Mouse (Mus musculus) adrenal gland, adult 2 months (tissue): Measurements from ENCODE around the gene Mrps7. TPM values are rescaled to one million over a fixed set of nuclear protein-coding genes. Genes with fewer than 3 reads are reported as not detected.
A peak's percentile ranks its signal among the peaks of the same experiment; 100 is the strongest.

ENCODE experiments used
- DNase-seq: peaks from one replicate; pipeline ENCODE4 v3.0.0; 2021
- long read RNA-seq: library from polyadenylated mRNA; stranded (forward); transcript quantifications from one replicate; pipeline ENCODE4 v2.0.0, GENCODE M21; 2021
- polyA plus RNA-seq: library from polyadenylated mRNA; depleted of rRNA; stranded (reverse); fragments of >200 nt; gene quantifications from 2 replicates; pipeline ENCODE4 v1.2.3, GENCODE M21; 2012; rRNA removed
- total RNA-seq, 2 experiments: library from RNA; stranded (reverse); gene quantifications; 2 replicates each; pipeline ENCODE4 v1.2.3; 2021

The Mrps7 gene
- total RNA-seq (100 to 1,000 TPM in 1 of 2 experiments, 10 to 100 TPM in 1; 99.9 to 121 TPM), polyA plus RNA-seq (31.8 and 33.5 TPM in 2 replicates)
- long read RNA-seq, transcript Mrps7-201 (5 exons, 1,962 nt): major isoform, 106 of 111 reads
- long read RNA-seq, partial matches to known transcripts: 0 of 111 reads
- long read RNA-seq, other reads (novel, unspliced or antisense): 5 of 111 reads

DNA sequence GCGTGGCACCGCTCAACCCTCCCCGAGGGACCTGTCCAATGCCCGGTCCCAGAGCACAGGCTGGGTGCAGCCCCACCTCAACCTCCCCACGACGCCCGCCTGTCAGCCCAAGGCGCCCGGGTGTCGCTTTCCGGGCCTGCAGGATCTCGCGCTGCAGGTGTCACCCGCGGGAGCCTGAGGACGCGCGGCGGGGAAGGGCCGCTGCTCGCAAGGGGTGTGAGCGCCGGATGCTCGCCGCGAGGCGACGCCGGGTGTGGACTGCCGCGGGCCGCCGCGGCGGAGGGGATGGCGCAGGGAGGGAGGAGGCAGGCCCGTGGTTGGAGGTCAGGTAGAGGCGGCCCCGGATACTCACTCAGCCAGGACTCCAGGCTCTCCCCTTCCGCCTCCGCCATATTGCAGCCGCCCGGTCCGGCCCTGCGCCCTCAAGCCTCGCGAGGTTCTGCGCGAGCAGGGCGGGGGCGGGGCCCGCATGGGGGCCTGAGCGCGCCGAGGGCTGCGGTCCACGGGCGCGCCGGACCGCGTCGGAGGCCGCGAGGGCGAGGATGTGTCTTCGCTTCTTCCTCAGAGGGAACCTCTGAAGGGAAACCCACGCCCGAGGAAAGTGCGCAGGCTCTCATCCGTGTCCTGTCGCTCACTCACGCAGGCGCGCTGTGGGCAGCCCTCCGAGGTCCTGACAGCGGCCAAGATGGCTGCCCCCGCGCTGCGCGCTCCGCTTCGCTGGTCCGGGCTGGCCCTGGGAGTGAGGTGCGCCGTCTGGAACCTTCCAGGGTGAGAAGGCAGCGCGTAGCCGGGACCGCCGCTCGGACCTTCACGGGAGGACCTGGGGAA is at the start of gene Mrps7, which contains the start of gene Gga3:
Mrps7 (plus strand) TSS at position 450 of the 828 bp plus-strand sequence.
Gga3 (minus strand) TSS at position 576 of the 828 bp plus-strand sequence.
- DNase-seq: peak; percentile 96

DNA sequence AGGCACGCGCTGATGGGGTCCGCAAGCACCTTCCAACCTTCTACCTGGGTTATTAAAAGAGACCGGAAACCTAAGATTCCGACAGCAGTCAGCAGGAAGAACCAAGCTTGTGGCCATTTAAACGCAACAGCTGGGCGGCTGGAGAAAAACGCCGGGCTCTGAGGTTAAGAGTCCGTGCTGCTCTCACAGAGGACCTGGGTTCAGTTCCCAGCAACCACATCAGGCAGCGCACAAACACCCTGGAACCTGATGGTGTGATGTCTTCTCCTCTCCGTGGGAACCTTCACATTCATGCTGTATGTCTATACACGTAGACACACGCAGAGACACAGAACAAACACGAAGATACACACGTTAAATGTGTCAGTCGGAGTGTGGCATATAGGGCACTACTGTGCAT is 48.0 kb upstream of the Mrps7 start:
- DNase-seq: no peak

DNA sequence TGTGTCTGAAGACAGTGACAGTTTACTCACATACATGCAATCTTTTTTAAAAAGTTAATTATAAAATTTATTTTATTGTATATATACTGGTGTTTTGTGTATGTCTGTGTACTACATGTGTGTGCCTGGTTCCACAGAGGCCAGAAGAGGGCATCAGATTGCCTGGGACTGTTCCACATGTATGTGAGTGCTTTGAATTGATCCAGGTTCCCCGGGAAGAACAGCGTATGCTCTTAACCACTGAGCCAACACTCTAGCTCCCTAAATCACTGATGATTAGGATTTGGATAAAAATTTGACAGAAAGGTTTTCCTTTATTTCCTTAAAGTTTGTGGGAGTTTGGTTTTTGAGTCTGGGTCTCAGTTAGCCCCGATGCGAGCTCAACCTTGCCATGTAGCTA is 40.3 kb upstream of the Mrps7 start:
- no peak for DNase-seq

DNA sequence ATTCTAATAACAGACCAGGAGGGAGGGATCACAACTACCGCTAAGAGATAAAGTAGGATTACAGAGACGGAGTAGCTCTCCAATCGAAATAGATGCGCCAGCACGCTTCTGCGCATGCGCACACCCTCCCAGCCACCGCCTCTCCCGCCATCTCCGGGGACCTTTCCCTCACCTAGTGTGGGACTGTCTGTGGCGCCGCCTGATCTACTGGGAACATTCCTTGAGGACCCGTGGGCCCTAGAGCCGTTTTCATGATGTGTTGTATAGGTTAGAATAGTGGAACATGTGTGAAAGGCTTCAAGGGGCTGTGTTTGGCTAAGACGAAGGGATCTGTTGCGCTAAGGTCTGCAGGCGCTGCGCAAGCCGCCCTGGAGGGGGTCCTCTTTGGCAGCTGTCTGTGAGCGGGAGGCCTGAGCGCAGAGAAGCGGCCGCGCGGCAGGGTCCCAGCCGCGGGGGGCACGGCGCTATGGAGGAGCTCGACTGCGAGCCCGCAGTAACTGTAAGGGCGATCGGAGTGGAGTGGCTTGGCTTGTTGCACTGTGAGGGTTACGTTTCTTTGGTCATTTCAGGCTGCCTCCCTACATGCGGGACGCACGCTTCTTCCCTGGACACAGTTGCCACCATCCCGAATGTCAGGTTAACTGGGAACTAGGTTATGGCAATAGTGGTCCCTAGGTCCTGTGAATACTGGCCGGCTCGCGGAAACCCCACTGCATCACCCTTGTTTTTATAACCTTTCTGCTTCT is 39.5 kb upstream of the Mrps7 start, which contains the start of gene Nup85:
Nup85 (plus strand) TSS at position 371 of the 746 bp plus-strand sequence.
- peak; percentile 96 for DNase-seq

DNA sequence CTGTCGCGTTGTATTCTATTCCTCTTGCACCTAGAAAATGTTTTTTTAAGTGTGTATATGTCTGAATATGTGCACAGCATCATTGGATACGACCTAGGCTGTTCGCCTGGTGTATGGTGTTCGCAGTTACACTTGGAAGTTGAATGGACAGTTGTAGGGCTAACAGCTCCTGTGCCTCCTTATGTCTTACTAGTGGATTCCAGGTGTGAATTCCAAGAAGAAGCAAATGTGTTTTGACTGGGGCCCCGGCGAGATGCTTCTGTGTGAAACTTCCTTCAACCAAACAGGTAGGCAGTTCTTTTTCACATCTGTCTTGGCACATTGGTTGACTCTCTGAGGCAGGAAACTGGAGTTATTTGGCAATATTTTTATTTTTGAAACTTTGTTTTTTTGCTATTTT is 38.8 kb upstream of the Mrps7 start:
- no peak for DNase-seq

DNA sequence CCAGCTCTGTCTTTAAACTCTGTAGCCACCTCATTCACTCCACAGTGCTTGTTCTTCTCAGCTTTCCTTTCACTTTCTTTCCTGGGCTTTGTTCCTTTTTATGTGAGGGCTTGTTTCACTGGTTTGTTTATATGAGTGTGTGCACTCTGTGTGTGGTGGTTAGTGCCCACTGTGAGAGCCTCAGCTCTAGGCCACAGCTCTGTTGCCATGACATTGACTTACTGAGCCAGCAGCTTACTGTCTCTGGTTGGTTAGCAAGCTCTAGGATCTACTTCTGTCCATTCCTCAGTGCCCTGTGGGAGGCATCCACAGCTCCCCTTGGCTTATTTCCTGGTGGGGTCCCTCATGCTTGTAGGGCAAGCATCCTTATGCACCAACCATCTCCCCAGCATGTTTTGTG is 24.6 kb upstream of the Mrps7 start:
- no peak for DNase-seq

DNA sequence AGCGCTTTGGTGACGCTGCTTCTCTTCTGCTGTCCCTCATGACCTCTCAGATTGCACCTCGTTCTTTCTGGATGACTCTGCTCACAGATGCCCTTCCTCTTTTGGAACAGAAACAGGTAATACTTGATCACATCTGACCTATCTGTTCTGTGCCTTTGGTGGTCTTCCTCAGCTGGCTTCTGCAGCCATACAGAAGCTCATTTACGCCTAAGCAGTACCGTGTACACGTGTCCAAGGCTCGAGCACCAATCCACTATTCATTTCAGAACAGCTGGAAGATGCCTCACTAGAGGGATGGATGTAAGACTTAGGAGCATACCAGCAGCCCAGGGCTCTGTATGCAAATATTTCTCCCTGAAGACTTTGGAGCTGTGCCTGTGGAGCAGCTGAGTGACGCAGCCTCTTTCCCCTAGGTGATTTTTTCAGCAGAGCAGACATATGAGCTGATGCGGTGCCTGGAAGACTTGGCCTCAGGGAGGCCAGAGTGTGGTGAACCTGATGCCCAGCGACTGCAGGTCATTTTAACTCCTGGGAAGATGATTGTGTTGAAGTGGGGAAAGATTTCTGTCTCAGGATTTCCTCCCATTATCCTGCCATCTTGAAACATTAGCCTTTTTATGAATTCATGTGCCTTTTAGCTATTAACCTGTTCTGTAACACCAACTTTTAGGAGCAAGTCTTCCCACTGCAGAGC is 20.7 kb upstream of the Mrps7 start:
- DNase-seq: no peak

DNA sequence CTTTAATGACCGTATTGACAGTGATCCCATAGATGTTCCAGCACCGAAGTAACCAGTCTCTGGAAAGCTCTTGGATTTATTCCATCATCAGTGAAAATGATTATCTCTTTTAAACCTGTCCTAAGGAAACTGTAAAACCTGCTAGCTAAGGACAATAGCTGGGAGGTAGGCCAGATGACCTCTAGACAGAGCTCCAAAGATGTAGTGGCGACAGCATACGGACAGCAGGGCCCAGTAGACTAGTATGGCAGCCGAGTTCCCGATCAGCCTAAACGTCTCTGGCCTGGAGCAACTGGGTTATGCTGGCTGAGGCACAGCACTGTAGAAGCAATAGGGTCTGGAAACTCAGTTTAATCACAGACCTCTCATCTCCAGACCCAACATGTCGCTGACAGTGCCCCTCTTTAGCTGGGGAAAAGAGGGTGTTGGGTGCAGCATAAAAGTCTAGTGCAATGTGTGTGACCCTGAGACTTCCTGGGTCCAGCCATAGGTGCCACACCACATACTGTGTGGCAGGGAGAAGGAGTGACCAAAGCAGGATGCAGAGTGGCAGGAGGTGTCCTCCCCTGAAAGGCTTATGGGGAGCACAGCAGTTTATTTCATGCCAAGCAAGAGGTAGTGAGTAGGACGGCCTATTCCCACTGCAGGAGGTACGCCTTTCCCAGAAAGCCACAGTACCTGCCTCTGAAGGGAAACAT is 19.2 kb upstream of the Mrps7 start:
- no peak for DNase-seq

DNA sequence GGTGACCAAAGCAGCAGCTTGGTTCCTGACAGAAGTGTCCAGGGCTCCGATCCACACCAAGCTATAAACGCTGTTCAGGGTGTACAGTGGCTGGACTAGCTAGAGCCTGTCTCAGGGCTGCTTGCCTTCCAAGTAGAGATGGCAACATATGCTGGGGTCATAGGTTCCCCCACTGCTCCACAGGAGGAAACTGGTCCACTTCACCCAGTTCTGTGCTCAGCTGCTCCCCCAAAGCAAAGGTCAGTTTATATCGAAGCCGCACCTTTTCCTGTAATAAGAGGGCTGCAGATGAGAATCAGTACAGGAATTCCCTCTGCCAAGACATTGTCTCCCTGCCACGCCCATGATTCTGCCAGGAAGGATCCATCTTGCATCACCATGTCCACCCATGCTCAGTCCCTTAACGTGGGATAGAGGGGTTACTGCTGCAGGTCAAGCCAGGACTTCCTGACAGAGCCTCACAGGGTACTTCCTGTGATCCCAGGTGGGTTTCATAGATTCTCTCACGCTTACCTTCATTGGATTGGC is 18.1 kb upstream of the Mrps7 start:
- no peak for DNase-seq

DNA sequence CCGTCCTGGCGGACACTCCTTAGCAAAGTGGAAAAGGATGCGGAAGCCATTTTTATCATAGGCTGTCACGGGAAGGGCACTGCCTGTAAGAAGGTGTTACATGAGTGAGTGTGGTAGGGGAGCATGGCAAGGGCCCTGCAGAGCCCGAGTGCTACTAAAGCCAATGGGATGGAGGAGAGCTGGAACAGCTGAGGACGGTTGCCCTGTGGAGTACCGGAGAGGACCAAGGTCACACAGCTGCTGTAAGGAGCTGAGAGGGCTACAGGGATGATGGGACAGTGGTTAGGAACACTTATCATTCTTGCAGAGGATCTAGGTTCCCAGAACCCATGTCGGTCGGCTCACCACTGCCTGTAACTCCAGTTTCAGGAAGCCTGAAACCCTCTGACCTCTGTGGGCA is 17.3 kb upstream of the Mrps7 start:
- DNase-seq: no peak

DNA sequence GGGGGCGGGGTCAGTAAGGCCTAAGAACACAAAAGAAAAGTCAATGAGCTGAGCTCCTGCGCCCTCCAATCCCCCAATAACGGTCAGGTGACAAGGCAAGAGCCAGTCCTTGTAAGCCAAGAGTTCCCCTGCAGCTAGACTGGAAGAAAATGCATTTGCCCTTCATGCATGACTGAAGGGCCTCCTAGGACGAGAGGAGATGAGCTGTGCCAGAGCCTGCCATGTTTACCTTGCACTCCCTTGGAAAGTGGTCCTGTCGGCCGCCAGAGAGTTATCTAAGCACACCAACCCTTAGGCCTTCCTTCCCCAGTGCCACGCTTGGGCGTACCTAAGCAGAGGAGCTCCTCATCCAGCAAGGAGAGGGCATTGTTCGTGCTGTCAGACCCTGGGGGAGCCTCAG is 15.7 kb upstream of the Mrps7 start:
- no peak for DNase-seq

DNA sequence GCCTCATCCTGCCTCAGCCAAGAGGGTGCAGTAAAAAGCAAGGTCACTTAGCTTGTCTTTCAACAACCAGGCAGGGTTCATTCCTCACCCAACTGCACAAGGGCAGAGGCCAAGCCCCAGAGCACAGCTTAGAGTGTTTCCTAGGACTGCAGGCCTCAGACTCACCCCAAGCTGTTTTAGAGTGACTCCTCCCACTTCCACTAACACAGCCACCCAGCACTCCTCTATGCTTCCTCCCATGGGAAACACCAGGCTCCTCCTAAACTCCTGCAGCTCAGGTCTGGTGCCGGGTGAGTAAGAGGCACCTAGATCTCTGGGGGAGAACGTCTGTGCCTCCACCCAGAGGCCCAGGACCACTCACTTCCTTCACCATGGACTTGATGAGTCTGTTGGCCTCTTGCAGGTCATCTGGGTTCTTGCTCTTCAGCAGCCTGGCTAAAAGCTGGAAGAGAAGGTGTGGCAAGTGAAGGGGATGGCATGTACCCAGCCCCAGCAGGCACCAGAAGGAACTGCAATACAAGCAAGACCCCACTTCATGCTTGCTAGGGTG is 13.1 kb upstream of the Mrps7 start:
- DNase-seq: no peak

DNA sequence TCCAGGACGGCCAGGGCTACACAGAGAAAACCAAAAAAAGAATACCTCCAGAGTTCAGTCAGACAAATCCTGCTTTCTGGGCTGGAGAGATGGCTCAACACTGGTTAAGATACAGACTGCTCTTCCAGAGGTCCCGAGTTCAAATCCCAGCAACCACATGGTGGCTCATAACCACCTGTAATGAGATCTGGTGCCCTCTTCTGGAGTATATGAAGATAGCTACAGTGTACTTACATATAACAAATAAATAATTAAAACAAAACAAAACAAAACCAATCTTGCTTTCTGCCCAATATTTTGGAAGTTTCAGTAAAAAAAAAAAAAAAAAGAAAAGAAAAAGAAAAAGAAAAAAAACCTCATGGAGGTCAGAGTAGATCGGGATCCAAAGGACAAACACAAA is 8.5 kb upstream of the Mrps7 start:
- no peak for DNase-seq

DNA sequence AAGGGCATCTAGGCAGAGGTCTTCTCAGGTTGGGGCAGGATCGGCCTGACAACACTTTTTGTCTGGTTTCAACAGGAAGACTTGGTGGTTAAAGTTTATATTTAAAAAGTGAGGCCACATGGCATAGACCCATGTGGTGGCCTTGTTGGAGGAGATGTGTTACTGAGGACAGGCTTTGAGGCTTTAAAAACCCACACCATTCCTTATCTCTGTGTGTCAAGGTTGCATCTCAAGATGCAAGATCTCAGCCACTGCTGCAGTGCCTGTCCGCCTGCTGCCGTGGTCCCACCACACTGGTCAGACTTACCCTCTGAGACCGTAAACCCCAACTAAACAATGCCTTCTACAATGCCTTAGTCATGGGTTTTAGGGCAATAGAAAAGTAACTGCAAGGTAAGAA is 5.4 kb upstream of the Mrps7 start:
- DNase-seq: no peak

DNA sequence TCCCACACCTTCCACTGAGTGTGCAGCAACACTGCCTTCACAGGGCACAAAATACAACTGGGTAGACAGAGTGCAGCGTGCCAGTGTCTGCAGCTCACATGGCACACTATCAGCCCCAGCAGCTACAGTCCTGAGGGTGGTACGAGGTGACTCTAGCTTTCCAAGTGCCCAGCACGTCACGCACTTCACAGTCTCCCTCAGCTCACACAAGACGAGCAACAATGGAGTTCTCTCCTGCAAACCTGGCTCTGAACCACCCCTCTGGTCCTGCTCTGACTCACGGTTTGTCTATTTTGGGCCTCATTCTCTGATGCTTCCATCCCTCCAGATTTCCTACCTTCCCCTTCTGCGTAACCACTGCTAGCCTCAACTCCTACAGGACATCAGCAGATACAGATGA is 4.0 kb upstream of the Mrps7 start:
- no peak for DNase-seq

DNA sequence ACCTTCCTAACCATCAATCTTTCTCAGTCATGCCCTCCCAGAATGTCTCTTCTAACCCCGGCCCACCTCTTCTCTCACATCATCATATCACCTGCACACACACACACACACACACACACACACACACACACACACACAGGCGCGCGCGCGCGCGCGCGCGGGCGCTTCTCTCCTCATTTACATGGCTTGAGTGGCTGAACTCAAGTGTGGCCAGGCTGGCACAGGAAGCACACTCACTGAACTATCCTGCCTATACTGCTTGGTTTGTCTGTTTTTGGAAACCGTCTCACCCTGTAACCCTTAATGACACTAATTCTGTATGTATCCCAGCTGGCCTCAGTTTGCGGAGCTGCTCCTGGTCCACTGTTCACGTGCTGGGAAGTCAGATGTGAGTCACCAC is 3.0 kb upstream of the Mrps7 start:
- DNase-seq: no peak

DNA sequence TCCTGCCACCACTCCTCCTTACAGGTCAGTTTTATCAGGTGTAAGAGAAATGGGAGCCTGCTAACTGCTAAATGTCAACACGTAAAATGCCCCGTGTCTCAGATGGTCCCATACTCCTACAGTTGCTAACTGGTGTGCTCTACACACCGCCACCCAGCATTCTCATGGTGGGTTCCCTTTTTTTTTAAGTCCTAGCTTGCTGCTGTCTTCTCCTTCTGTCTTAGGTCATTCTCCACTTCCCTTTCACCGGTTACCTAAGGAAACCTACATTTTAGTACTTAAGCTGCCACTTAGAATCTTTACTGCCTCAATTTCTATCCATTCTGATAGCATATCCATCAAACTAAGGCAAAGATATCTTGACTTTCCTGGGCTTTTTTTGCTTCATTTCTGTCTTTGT is 2.6 kb upstream of the Mrps7 start:
- no peak for DNase-seq

DNA sequence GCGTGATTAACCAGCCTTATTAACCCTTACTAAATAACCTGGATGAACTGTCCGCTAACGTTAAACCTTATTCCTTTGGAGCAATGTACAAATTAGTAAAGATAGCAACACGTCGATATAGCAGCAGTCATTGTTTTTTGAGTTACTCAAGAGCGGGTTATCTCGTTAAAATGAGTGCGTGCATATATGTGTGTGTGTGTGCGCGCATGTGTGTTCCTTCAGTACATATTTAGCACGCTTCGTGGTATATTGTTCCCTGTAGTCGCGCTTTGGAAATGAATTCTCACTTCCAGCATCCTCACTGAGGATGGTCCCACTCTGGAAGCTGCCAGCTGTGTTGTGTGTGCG is 623 bp upstream of the Mrps7 start:
- no peak for DNase-seq

DNA sequence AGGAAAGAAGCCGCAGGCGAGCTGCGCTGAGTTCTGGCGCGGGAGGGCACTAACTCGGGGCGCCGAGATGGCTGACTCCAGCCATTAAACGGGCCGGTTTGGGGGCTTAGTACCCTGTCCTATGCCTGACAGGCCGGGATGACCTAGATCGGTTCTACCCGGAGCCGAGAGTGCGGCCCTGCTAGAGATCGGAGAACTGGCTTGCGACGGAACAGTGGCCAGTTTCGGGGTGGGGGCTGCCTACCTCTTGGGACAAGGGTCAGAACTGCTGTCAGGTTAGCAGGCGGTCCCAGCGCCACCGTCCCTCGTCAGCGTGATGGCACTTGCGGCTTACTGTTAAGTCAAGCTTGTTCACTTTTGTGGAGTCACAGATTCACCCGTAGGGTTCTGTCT is 575 bp downstream of the Mrps7 start:
- no peak for DNase-seq

DNA sequence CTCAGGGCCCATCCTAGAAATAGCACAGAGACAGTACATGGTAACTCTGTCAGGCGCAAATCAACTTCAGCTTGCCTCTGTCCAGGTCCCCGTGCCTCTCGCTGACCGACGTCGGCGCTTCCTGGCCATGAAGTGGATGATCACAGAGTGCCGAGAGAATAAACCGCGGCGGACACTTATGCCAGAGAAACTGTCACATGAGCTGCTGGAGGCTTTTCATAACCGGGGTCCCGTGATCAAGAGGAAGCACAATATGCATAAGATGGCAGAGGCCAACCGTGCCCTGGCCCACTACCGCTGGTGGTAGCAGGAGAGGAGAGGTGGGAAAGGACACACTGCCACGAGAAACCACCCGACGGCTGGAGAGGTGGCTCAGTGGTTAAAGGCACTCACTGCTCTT is 3.0 kb downstream of the Mrps7 start:
- no peak for DNase-seq
